Mouse (Mus musculus) lung, adult 2 months (tissue): ENCODE results near the gene Gm20388.

ENCODE experiments used
- CTCF ChIP-seq: fragments of 200-500 bp; IDR thresholded peaks from 2 replicates; pipeline ENCODE4 v1.5.1; 2011; ENCODE audit warnings: mild to moderate bottlenecking, low read length, control low read depth; ENCODE audit not compliant: insufficient read depth
- POLR2A ChIP-seq: fragments of 200-500 bp; IDR thresholded peaks from 2 replicates; pipeline ENCODE4 v1.6.1; 2011; ENCODE audit warnings: low read depth, mild to moderate bottlenecking, control low read depth, low read length, borderline replicate concordance; ENCODE audit errors: extremely low read depth

DNA sequence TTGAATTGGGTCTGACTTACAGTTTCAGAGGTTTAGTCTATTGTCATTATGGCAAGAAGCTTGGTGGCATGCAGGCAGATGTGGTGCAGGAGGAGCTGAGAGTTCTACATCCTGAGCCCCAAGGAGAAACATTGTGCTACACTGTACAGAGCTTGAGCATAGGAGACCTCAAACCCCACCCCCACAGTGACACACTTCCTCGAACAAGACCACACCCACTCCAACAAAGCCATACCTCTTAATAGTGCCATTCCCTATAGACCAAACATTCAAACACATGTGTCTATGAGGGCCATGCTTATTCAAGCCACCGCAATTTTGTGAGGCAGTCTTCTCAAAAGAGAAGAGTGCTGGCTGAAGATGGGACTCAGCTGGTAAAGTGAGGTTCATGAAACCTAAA is 3890.9 kb downstream of the Gm20388 start:
- no peak for TF ChIP-seq CTCF
- no peak for TF ChIP-seq POLR2A
